Mouse (Mus musculus): ENCODE results near the gene Pip5k1a. TPM values are rescaled to one million over a fixed set of nuclear protein-coding genes. Genes with fewer than 3 reads are reported as not detected.

Gene Pip5k1a
- 12.5 and 16.0 TPM in 2 replicates for polyA plus RNA-seq (2014; fragmentation: Nextera tagmentation; extraction: Ambion mirVana)

GRCm38 (mm10) chr3:95106338-95107117 is at the start of gene Pip5k1a:
TSS of gene Pip5k1a (minus strand) at chr3:95106930.
- DNase-seq (ENCODE audit: low spot score) (peak; percentile 95), ATAC-seq (replicated peaks; ENCODE audit: low FRiP score, low TSS enrichment, low read depth) (peak; percentile 91)
- Histone ChIP-seq H3K4me2 (ENCODE audit: low read length) (peak within 1 kb of the TSS; percentile 84), H3K9me3 (ENCODE audit: control insufficient read depth, low read length) (no peaks in the 10 kb centered on the region), H3K4me3 (ENCODE audit: low read depth, low read length) (peak within 1 kb of the TSS; percentile 85), H3K9ac (ENCODE audit: low read length) (peak within 1 kb of the TSS; percentile 80), H3K27me3 (replicated peaks; ENCODE audit: control insufficient read depth, insufficient read depth, low read length) (no peaks in the 10 kb centered on the region), H3K4me1 (replicated peaks; ENCODE audit: control insufficient read depth, insufficient read depth, low read length) (peaks cover 10% of the 10 kb centered on the region), H3K36me3 (ENCODE audit: control insufficient read depth, insufficient read depth, low read length) (peaks cover 4% of the 10 kb centered on the region; the same call in 1 of the 2 replicates), H3K27ac (ENCODE audit: low read depth) (peak within 1 kb of the TSS; percentile 69)
- under 1% methylated on average over 51 of the region's 51 CpGs for WGBS

GRCm38 (mm10) chr3:95153874-95154273 is 47.1 kb upstream of the Pip5k1a start:
- DNase-seq (ENCODE audit: low spot score): no peak
- 51% methylated on average over 4 of the region's 4 CpGs for WGBS
- no peak overlapping the region for H3K27ac ChIP-seq (ENCODE audit: low read depth)

GRCm38 (mm10) chr3:95147924-95148323 is 41.2 kb upstream of the Pip5k1a start:
- Histone ChIP-seq H3K9me3 (ENCODE audit: control insufficient read depth, low read length) (no peaks in the 10 kb centered on the region), H3K9ac (ENCODE audit: low read length) (no peak overlapping the region), H3K4me1 (replicated peaks; ENCODE audit: control insufficient read depth, insufficient read depth, low read length) (no peaks in the 10 kb centered on the region), H3K27ac (ENCODE audit: low read depth) (no peak overlapping the region), H3K4me3 (ENCODE audit: low read depth, low read length) (no peak overlapping the region), H3K4me2 (ENCODE audit: low read length) (no peak overlapping the region), H3K27me3 (replicated peaks; ENCODE audit: control insufficient read depth, insufficient read depth, low read length) (no peaks in the 10 kb centered on the region), H3K36me3 (ENCODE audit: control insufficient read depth, insufficient read depth, low read length) (no peaks in the 10 kb centered on the region)
- ATAC-seq (replicated peaks; ENCODE audit: low FRiP score, low TSS enrichment, low read depth) (no peak), DNase-seq (ENCODE audit: low spot score) (no peak)
- 54% methylated on average over 3 of the region's 3 CpGs for WGBS

More at GRCm38 (mm10) chr3:95153874-95154273, 47.1 kb upstream of the Pip5k1a start:
- no peak overlapping the region for H3K4me2 ChIP-seq (ENCODE audit: low read length)
- no peaks in the 10 kb centered on the region for H3K4me1 ChIP-seq (replicated peaks; ENCODE audit: control insufficient read depth, insufficient read depth, low read length)
- no peak overlapping the region for H3K4me3 ChIP-seq (ENCODE audit: low read depth, low read length)
- no peak for ATAC-seq (replicated peaks; ENCODE audit: low FRiP score, low TSS enrichment, low read depth)
- no peaks in the 10 kb centered on the region for H3K27me3 ChIP-seq (replicated peaks; ENCODE audit: control insufficient read depth, insufficient read depth, low read length)
- no peaks in the 10 kb centered on the region for H3K9me3 ChIP-seq (ENCODE audit: control insufficient read depth, low read length)
- no peak overlapping the region for H3K9ac ChIP-seq (ENCODE audit: low read length)
- H3K36me3 ChIP-seq (ENCODE audit: control insufficient read depth, insufficient read depth, low read length): no peaks in the 10 kb centered on the region

DNA sequence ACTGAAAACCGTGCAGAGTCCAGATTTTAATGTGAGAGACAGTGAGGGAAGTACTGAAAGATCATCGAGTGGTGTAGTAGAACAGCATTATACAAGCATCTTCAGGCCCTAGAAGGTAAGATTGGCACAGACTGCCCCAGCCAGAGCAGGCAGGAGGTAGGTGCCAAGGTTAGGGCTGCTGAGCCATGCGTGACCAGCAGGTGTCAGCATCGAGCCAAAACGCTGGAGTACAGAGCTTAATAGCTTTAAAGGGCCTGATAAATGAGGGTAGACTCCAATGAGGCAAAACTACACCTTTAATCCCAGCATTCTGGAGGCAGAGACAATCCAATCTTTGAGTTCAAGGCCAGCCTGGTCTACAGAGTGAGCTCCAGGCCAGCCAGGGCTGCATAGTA is 35.9 kb upstream of the Pip5k1a start:
- H3K4me3 ChIP-seq (ENCODE audit: low read depth, low read length): no peak overlapping the region
- peaks cover 22% of the 10 kb centered on the region; the same call in 1 of the 2 replicates for H3K36me3 ChIP-seq (ENCODE audit: control insufficient read depth, insufficient read depth, low read length)
- no peak overlapping the region for H3K27ac ChIP-seq (ENCODE audit: low read depth)
- H3K9ac ChIP-seq (ENCODE audit: low read length): no peak overlapping the region
- DNase-seq (ENCODE audit: low spot score): peak; percentile 93
- 7% methylated on average over 5 of the region's 5 CpGs for WGBS
- H3K4me1 ChIP-seq (replicated peaks; ENCODE audit: control insufficient read depth, insufficient read depth, low read length): no peaks in the 10 kb centered on the region
- peak; percentile 65; the same call in 1 of the 2 replicates for ATAC-seq (replicated peaks; ENCODE audit: low FRiP score, low TSS enrichment, low read depth)
- H3K27me3 ChIP-seq (replicated peaks; ENCODE audit: control insufficient read depth, insufficient read depth, low read length): no peaks in the 10 kb centered on the region
- H3K4me2 ChIP-seq (ENCODE audit: low read length): no peak overlapping the region
- no peaks in the 10 kb centered on the region for H3K9me3 ChIP-seq (ENCODE audit: control insufficient read depth, low read length)

DNA sequence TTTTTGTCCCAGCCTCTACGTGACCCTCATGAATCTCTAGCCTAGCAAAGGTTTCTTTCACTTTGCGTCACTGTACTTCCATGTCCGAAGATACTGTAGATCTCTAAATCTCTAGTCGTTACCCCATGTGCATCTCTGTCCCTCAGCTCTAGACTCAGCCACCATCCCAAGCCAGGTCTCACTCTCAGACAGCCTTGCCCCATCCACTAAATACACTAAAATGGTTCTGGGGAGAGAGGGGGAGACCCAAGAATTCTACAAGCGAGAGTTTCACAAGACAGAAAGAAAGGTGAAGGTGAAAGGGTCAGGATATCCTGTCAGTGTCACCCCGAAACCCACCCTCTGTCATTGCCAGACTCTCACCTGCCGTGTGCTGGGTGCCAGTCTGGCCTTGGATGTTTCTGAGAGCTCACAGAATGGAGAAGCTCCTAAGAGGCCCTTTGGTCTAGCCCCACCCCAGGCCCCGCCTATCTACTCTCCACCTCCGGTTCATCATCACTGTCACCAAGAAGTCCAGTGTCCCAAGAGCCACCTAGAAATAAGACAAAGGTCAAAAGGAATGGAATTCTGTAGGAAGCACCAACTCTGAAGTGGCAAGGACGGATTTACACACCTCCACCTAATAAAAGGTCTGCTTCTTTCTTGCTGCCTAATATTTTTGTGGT is 35.4 kb upstream of the Pip5k1a start, which contains the start of gene Tnfaip8l2:
TSS of gene Tnfaip8l2 (minus strand) at position 409 of the 665 bp plus-strand sequence.
- H3K36me3 ChIP-seq (ENCODE audit: control insufficient read depth, insufficient read depth, low read length): peaks cover 22% of the 10 kb centered on the region; the same call in 1 of the 2 replicates
- no peaks in the 10 kb centered on the region for H3K9me3 ChIP-seq (ENCODE audit: control insufficient read depth, low read length)
- no peak within 1 kb of the TSS for H3K4me2 ChIP-seq (ENCODE audit: low read length)
- no peak within 1 kb of the TSS for H3K9ac ChIP-seq (ENCODE audit: low read length)
- no peak for ATAC-seq (replicated peaks; ENCODE audit: low FRiP score, low TSS enrichment, low read depth)
- no peaks in the 10 kb centered on the region for H3K4me1 ChIP-seq (replicated peaks; ENCODE audit: control insufficient read depth, insufficient read depth, low read length)
- no peak within 1 kb of the TSS for H3K27ac ChIP-seq (ENCODE audit: low read depth)
- no peak for DNase-seq (ENCODE audit: low spot score)
- 78% methylated on average over 10 of the region's 10 CpGs for WGBS
- H3K27me3 ChIP-seq (replicated peaks; ENCODE audit: control insufficient read depth, insufficient read depth, low read length): no peaks in the 10 kb centered on the region
- H3K4me3 ChIP-seq (ENCODE audit: low read depth, low read length): no peak within 1 kb of the TSS

- Histone ChIP-seq H3K27me3 (replicated peaks; ENCODE audit: control insufficient read depth, insufficient read depth, low read length) (no peaks in the 10 kb centered on the region), H3K36me3 (ENCODE audit: control insufficient read depth, insufficient read depth, low read length) (peaks cover 22% of the 10 kb centered on the region; the same call in 1 of the 2 replicates)
- WGBS: 96% methylated on average over 9 of the region's 9 CpGs
Measured at GRCm38 (mm10) chr3:95141474-95141873, 34.7 kb upstream of the Pip5k1a start.

GRCm38 (mm10) chr3:95140795-95141194 is 34.1 kb upstream of the Pip5k1a start:
- Histone ChIP-seq H3K4me3 (ENCODE audit: low read depth, low read length) (no peak overlapping the region), H3K4me2 (ENCODE audit: low read length) (no peak overlapping the region), H3K9ac (ENCODE audit: low read length) (no peak overlapping the region), H3K4me1 (replicated peaks; ENCODE audit: control insufficient read depth, insufficient read depth, low read length) (0 out of 2 replicates have a peak, but pooled peaks cover under 1% of the 10 kb centered on the region), H3K36me3 (ENCODE audit: control insufficient read depth, insufficient read depth, low read length) (peaks cover 22% of the 10 kb centered on the region; the same call in 1 of the 2 replicates), H3K9me3 (ENCODE audit: control insufficient read depth, low read length) (no peaks in the 10 kb centered on the region), H3K27me3 (replicated peaks; ENCODE audit: control insufficient read depth, insufficient read depth, low read length) (no peaks in the 10 kb centered on the region), H3K27ac (ENCODE audit: low read depth) (no peak overlapping the region)
- DNase-seq (ENCODE audit: low spot score) (no peak), ATAC-seq (replicated peaks; ENCODE audit: low FRiP score, low TSS enrichment, low read depth) (no peak)
- 94% methylated on average over 6 of the region's 6 CpGs for WGBS

More at GRCm38 (mm10) chr3:95141474-95141873, 34.7 kb upstream of the Pip5k1a start:
- H3K4me3 ChIP-seq (ENCODE audit: low read depth, low read length): no peak overlapping the region
- H3K9me3 ChIP-seq (ENCODE audit: control insufficient read depth, low read length): no peaks in the 10 kb centered on the region
- no peaks in the 10 kb centered on the region for H3K4me1 ChIP-seq (replicated peaks; ENCODE audit: control insufficient read depth, insufficient read depth, low read length)
- H3K9ac ChIP-seq (ENCODE audit: low read length): no peak overlapping the region
- ATAC-seq (replicated peaks; ENCODE audit: low FRiP score, low TSS enrichment, low read depth): no peak
- no peak for DNase-seq (ENCODE audit: low spot score)
- H3K27ac ChIP-seq (ENCODE audit: low read depth): no peak overlapping the region
- no peak overlapping the region for H3K4me2 ChIP-seq (ENCODE audit: low read length)

- peaks cover 6% of the 10 kb centered on the region; the same call in 1 of the 2 replicates for H3K4me1 ChIP-seq (replicated peaks; ENCODE audit: control insufficient read depth, insufficient read depth, low read length)
- H3K9ac ChIP-seq (ENCODE audit: low read length): no peak overlapping the region
- no peak overlapping the region for H3K4me3 ChIP-seq (ENCODE audit: low read depth, low read length)
- peaks cover 22% of the 10 kb centered on the region; the same call in 1 of the 2 replicates for H3K36me3 ChIP-seq (ENCODE audit: control insufficient read depth, insufficient read depth, low read length)
- H3K27me3 ChIP-seq (replicated peaks; ENCODE audit: control insufficient read depth, insufficient read depth, low read length): no peaks in the 10 kb centered on the region
- WGBS: 62% methylated on average over 18 of the region's 18 CpGs
- no peak overlapping the region for H3K27ac ChIP-seq (ENCODE audit: low read depth)
- DNase-seq (ENCODE audit: low spot score) (no peak), ATAC-seq (replicated peaks; ENCODE audit: low FRiP score, low TSS enrichment, low read depth) (no peak)
- H3K9me3 ChIP-seq (ENCODE audit: control insufficient read depth, low read length): no peaks in the 10 kb centered on the region
- H3K4me2 ChIP-seq (ENCODE audit: low read length): no peak overlapping the region
Measured at GRCm38 (mm10) chr3:95140289-95140595, 33.5 kb upstream of the Pip5k1a start.

Measured in intestine, embryonic 14.5 days (tissue).